Mouse (Mus musculus): ENCODE measurements around the gene Fam151b. TPM values are rescaled to one million over a fixed set of nuclear protein-coding genes. Genes with fewer than 3 reads are reported as not detected.
A peak's percentile ranks its signal among the peaks of the same experiment; 100 is the strongest.

Fam151b gene
- polyA plus RNA-seq, 1 experiment = 11.1 TPM

GRCm38 (mm10) chr13:92483348-92483747 is 467 bp downstream of the Fam151b start:
- peak overlapping the region; percentile 76 for H3K4me3 ChIP-seq (ENCODE audit: insufficient read depth, low read length)

GRCm38 (mm10) chr13:92470151-92470550 is 13.7 kb downstream of the Fam151b start:
- Histone ChIP-seq H3K27ac (ENCODE audit: insufficient read depth, low read depth, low read length) (no peak overlapping the region), H3K4me1 (ENCODE audit: control insufficient read depth, insufficient read depth, low read length) (no peaks in the 10 kb centered on the region), H3K4me3 (ENCODE audit: insufficient read depth, low read length) (no peak overlapping the region)
- no peak for TF ChIP-seq CTCF (IDR thresholded peaks at IDR 0.05; ENCODE audit: low read depth, low read length)
- TF ChIP-seq POLR2A (IDR thresholded peaks at IDR 0.05; ENCODE audit: borderline replicate concordance, low read depth, low read length) = no peak

More at GRCm38 (mm10) chr13:92483348-92483747, 467 bp downstream of the Fam151b start:
- H3K27ac ChIP-seq (ENCODE audit: insufficient read depth, low read depth, low read length) = peak overlapping the region; percentile 48
- no peaks in the 10 kb centered on the region for H3K4me1 ChIP-seq (ENCODE audit: control insufficient read depth, insufficient read depth, low read length)
- TF ChIP-seq POLR2A (IDR thresholded peaks at IDR 0.05; ENCODE audit: borderline replicate concordance, low read depth, low read length) (no peak), CTCF (IDR thresholded peaks at IDR 0.05; ENCODE audit: low read depth, low read length) (peak; percentile 50)

GRCm38 (mm10) chr13:92469381-92469780 is 14.4 kb downstream of the Fam151b start:
- H3K27ac ChIP-seq (ENCODE audit: insufficient read depth, low read depth, low read length) = no peak overlapping the region
- no peak overlapping the region for H3K4me3 ChIP-seq (ENCODE audit: insufficient read depth, low read length)
- TF ChIP-seq POLR2A (IDR thresholded peaks at IDR 0.05; ENCODE audit: borderline replicate concordance, low read depth, low read length) (no peak), CTCF (IDR thresholded peaks at IDR 0.05; ENCODE audit: low read depth, low read length) (no peak)
- no peaks in the 10 kb centered on the region for H3K4me1 ChIP-seq (ENCODE audit: control insufficient read depth, insufficient read depth, low read length)

GRCm38 (mm10) chr13:92467891-92468290 is 15.9 kb downstream of the Fam151b start:
- Histone ChIP-seq H3K4me1 (ENCODE audit: control insufficient read depth, insufficient read depth, low read length) (no peaks in the 10 kb centered on the region), H3K27ac (ENCODE audit: insufficient read depth, low read depth, low read length) (no peak overlapping the region), H3K4me3 (ENCODE audit: insufficient read depth, low read length) (no peak overlapping the region)
- TF ChIP-seq POLR2A (IDR thresholded peaks at IDR 0.05; ENCODE audit: borderline replicate concordance, low read depth, low read length) (no peak), CTCF (IDR thresholded peaks at IDR 0.05; ENCODE audit: low read depth, low read length) (no peak)

- Histone ChIP-seq H3K4me1 (ENCODE audit: control insufficient read depth, insufficient read depth, low read length) (no peaks in the 10 kb centered on the region), H3K4me3 (ENCODE audit: insufficient read depth, low read length) (no peak overlapping the region), H3K27ac (ENCODE audit: insufficient read depth, low read depth, low read length) (no peak overlapping the region)
- TF ChIP-seq CTCF (IDR thresholded peaks at IDR 0.05; ENCODE audit: low read depth, low read length) = no peak
- TF ChIP-seq POLR2A (IDR thresholded peaks at IDR 0.05; ENCODE audit: borderline replicate concordance, low read depth, low read length) = no peak
Measured at GRCm38 (mm10) chr13:92464698-92465097, 19.1 kb downstream of the Fam151b start.

- Histone ChIP-seq H3K4me3 (ENCODE audit: insufficient read depth, low read length) (no peak overlapping the region), H3K4me1 (ENCODE audit: control insufficient read depth, insufficient read depth, low read length) (no peaks in the 10 kb centered on the region), H3K27ac (ENCODE audit: insufficient read depth, low read depth, low read length) (no peak overlapping the region)
- TF ChIP-seq CTCF (IDR thresholded peaks at IDR 0.05; ENCODE audit: low read depth, low read length) (no peak), POLR2A (IDR thresholded peaks at IDR 0.05; ENCODE audit: borderline replicate concordance, low read depth, low read length) (no peak)
Measured at GRCm38 (mm10) chr13:92446872-92447271, 36.9 kb downstream of the Fam151b start.

- H3K4me1 ChIP-seq (ENCODE audit: control insufficient read depth, insufficient read depth, low read length) = no peaks in the 10 kb centered on the region
- no peak overlapping the region for H3K4me3 ChIP-seq (ENCODE audit: insufficient read depth, low read length)
- no peak overlapping the region for H3K27ac ChIP-seq (ENCODE audit: insufficient read depth, low read depth, low read length)
- no peak for TF ChIP-seq CTCF (IDR thresholded peaks at IDR 0.05; ENCODE audit: low read depth, low read length)
- TF ChIP-seq POLR2A (IDR thresholded peaks at IDR 0.05; ENCODE audit: borderline replicate concordance, low read depth, low read length) = no peak
Measured at GRCm38 (mm10) chr13:92440286-92440685, 43.5 kb downstream of the Fam151b start.

GRCm38 (mm10) chr13:92438656-92439055 is 45.2 kb downstream of the Fam151b start:
- no peak overlapping the region for H3K4me3 ChIP-seq (ENCODE audit: insufficient read depth, low read length)
- H3K27ac ChIP-seq (ENCODE audit: insufficient read depth, low read depth, low read length) = no peak overlapping the region
- no peaks in the 10 kb centered on the region for H3K4me1 ChIP-seq (ENCODE audit: control insufficient read depth, insufficient read depth, low read length)
- TF ChIP-seq POLR2A (IDR thresholded peaks at IDR 0.05; ENCODE audit: borderline replicate concordance, low read depth, low read length) = no peak
- TF ChIP-seq CTCF (IDR thresholded peaks at IDR 0.05; ENCODE audit: low read depth, low read length) = no peak

GRCm38 (mm10) chr13:92427351-92427855 is 56.4 kb downstream of the Fam151b start:
- Histone ChIP-seq H3K4me1 (ENCODE audit: control insufficient read depth, insufficient read depth, low read length) (no peaks in the 10 kb centered on the region), H3K4me3 (ENCODE audit: insufficient read depth, low read length) (no peak overlapping the region), H3K27ac (ENCODE audit: insufficient read depth, low read depth, low read length) (no peak overlapping the region)
- TF ChIP-seq CTCF (IDR thresholded peaks at IDR 0.05; ENCODE audit: low read depth, low read length) (no peak), POLR2A (IDR thresholded peaks at IDR 0.05; ENCODE audit: borderline replicate concordance, low read depth, low read length) (no peak)

GRCm38 (mm10) chr13:92426294-92427051 is 57.3 kb downstream of the Fam151b start:
- TF ChIP-seq POLR2A (IDR thresholded peaks at IDR 0.05; ENCODE audit: borderline replicate concordance, low read depth, low read length) = no peak
- TF ChIP-seq CTCF (IDR thresholded peaks at IDR 0.05; ENCODE audit: low read depth, low read length) = no peak
- Histone ChIP-seq H3K27ac (ENCODE audit: insufficient read depth, low read depth, low read length) (no peak overlapping the region), H3K4me3 (ENCODE audit: insufficient read depth, low read length) (peak overlapping the region; percentile 39), H3K4me1 (ENCODE audit: control insufficient read depth, insufficient read depth, low read length) (no peaks in the 10 kb centered on the region)
